Comparison of ENCODE assay signal across 25 mouse cellular contexts in the genomic region with DNA sequence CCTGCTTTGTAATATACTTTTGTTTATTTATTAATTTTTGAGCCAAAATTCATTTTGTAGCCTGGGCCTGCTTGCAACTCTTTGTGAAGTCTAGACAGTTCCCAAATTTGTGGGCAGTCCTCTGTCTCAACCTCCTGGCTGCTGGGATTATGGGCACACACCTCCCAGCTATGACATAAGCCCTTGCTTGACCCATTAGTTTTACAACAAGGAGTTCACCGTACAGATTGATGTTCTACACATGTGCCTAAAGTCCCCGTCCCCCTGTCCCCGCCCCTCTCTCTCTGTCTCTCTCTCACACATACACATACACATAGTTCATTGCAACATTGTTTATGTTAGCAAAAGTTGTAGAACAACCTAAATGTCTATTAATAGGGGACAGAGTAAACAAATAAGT.
"Had no signal": no experiment of that assay in that cellular context is flagged by ENCODE, and none has a peak within 500 bp of the region (broad histone marks: within the 10 kb centered on the region; RNA-seq: fewer than 3 reads in every experiment).

No protein-coding gene starts in this region.

- ATAC-seq: forebrain, postnatal 0 days; hindbrain, postnatal 0 days; intestine, embryonic 16.5 days had no signal

- H3K4me2 ChIP-seq: heart, embryonic 11.5 days; heart, embryonic 13.5 days; heart, embryonic 15.5 days; hindbrain, embryonic 13.5 days; hindbrain, embryonic 15.5 days; kidney, embryonic 15.5 days; limb, embryonic 13.5 days had no signal

- H3K4me3 ChIP-seq: heart, adult 2 months; heart, embryonic 13.5 days; heart, embryonic 15.5 days; hindbrain, embryonic 13.5 days; hindbrain, embryonic 15.5 days; kidney, embryonic 15.5 days; limb, embryonic 13.5 days had no signal

- DNase-seq: forebrain, postnatal 0 days; gastrocnemius, postnatal 14 days; gastrocnemius, postnatal 36 days; heart, adult 11 months; heart, adult 2 months; heart, postnatal 14 days; heart, postnatal 36 days; kidney, adult 11 months; kidney, adult 2 months; kidney, adult 9 months; kidney, postnatal 14 days; kidney, postnatal 36 days; layer of hippocampus, adult 9-11 months; layer of hippocampus, postnatal 36 days; left cerebral cortex, postnatal 4 days had no signal

- H3K27me3 ChIP-seq: heart, embryonic 13.5 days; heart, embryonic 15.5 days; hindbrain, embryonic 13.5 days; hindbrain, embryonic 15.5 days; kidney, embryonic 15.5 days; limb, embryonic 13.5 days had no signal

- H3K9me3 ChIP-seq: heart, embryonic 13.5 days; heart, embryonic 15.5 days; hindbrain, embryonic 13.5 days; hindbrain, embryonic 15.5 days; kidney, embryonic 15.5 days; limb, embryonic 13.5 days had no signal

- H3K36me3 ChIP-seq: heart, embryonic 13.5 days; heart, embryonic 15.5 days; hindbrain, embryonic 13.5 days; hindbrain, embryonic 15.5 days; kidney, embryonic 15.5 days; limb, embryonic 13.5 days had no signal

- H3K27ac ChIP-seq: heart, adult 2 months; heart, embryonic 13.5 days; heart, embryonic 15.5 days; hindbrain, embryonic 13.5 days; hindbrain, embryonic 15.5 days; hindbrain, postnatal 0 days; kidney, embryonic 15.5 days; kidney, postnatal 0 days; limb, embryonic 13.5 days had no signal

- H3K9ac ChIP-seq: forebrain, postnatal 0 days; heart, embryonic 13.5 days; heart, embryonic 15.5 days; hindbrain, embryonic 13.5 days; hindbrain, embryonic 15.5 days; kidney, embryonic 15.5 days; limb, embryonic 13.5 days had no signal
